Mouse (Mus musculus): Measurements from ENCODE around the gene Dhdh.
A peak's percentile ranks its signal among the peaks of the same experiment; 100 is the strongest.
"Not testable (repeated sequence)": the region's sequence is repeated elsewhere in the genome, so short reads cannot be mapped to it uniquely, and the experiment has no call there.

The Dhdh gene

GRCm38 (mm10) chr7:45488293-45489204 is at the start of gene Dhdh:
Gene Dhdh (minus strand): TSS chr7:45488805.
- DNase-seq (ENCODE audit: low spot score in 2 of 2) = peak; percentile 74 to 75

- no peak for DNase-seq (ENCODE audit: low spot score in 2 of 2)
Measured at GRCm38 (mm10) chr7:45537602-45538001, 49.0 kb upstream of the Dhdh start.

- DNase-seq (ENCODE audit: low spot score in 2 of 2) = no peak
Measured at GRCm38 (mm10) chr7:45535676-45536075, 47.1 kb upstream of the Dhdh start.

GRCm38 (mm10) chr7:45530643-45531042 is 42.0 kb upstream of the Dhdh start:
- DNase-seq (ENCODE audit: low spot score in 2 of 2) = peak in 1 of 2 experiments; percentile 43

- DNase-seq (ENCODE audit: low spot score in 2 of 2) = peak; percentile 43 to 54
Measured at GRCm38 (mm10) chr7:45529461-45529860, 40.9 kb upstream of the Dhdh start.

GRCm38 (mm10) chr7:45527169-45527568 is 38.6 kb upstream of the Dhdh start:
- not testable (repeated sequence) for DNase-seq (ENCODE audit: low spot score in 2 of 2)

- peak in 1 of 2 experiments; percentile 43 for DNase-seq (ENCODE audit: low spot score in 2 of 2)
Measured at GRCm38 (mm10) chr7:45526474-45527120, 38.0 kb upstream of the Dhdh start.

- DNase-seq (ENCODE audit: low spot score in 2 of 2) = peak; percentile 95 to 97
Measured at GRCm38 (mm10) chr7:45525809-45526473, 37.3 kb upstream of the Dhdh start, which contains the start of the genes Ppp1r15a and Plekha4. Gene Ppp1r15a (minus strand): TSS chr7:45526268. Gene Plekha4 (plus strand): TSS chr7:45526330.

GRCm38 (mm10) chr7:45524841-45525621 is 36.4 kb upstream of the Dhdh start:
- DNase-seq (ENCODE audit: low spot score in 2 of 2) = peak; percentile 67 to 70

- no peak for DNase-seq (ENCODE audit: low spot score in 2 of 2)
Measured at GRCm38 (mm10) chr7:45523678-45524170, 35.1 kb upstream of the Dhdh start.

- DNase-seq (ENCODE audit: low spot score in 2 of 2) = no peak
Measured at GRCm38 (mm10) chr7:45522957-45523676, 34.5 kb upstream of the Dhdh start.

GRCm38 (mm10) chr7:45522194-45522752 is 33.7 kb upstream of the Dhdh start:
- DNase-seq (ENCODE audit: low spot score in 2 of 2) = no peak

- DNase-seq (ENCODE audit: low spot score in 2 of 2) = peak; percentile 88 to 90
Measured at GRCm38 (mm10) chr7:45521728-45522184, 33.2 kb upstream of the Dhdh start.

GRCm38 (mm10) chr7:45520605-45521004 is 32.0 kb upstream of the Dhdh start:
- no peak for DNase-seq (ENCODE audit: low spot score in 2 of 2)

- DNase-seq (ENCODE audit: low spot score in 2 of 2) = no peak
Measured at GRCm38 (mm10) chr7:45519345-45520120, 30.9 kb upstream of the Dhdh start.

GRCm38 (mm10) chr7:45518618-45519017 is 30.0 kb upstream of the Dhdh start:
- DNase-seq (ENCODE audit: low spot score in 2 of 2) = no peak

- not testable (repeated sequence) for DNase-seq (ENCODE audit: low spot score in 2 of 2)
Measured at GRCm38 (mm10) chr7:45516846-45517245, 28.2 kb upstream of the Dhdh start.

GRCm38 (mm10) chr7:45515436-45515835 is 26.8 kb upstream of the Dhdh start:
- DNase-seq (ENCODE audit: low spot score in 2 of 2) = no peak

GRCm38 (mm10) chr7:45514411-45514810 is 25.8 kb upstream of the Dhdh start:
- no peak for DNase-seq (ENCODE audit: low spot score in 2 of 2)

Measured in heart, adult 9 months (tissue).